Mouse (Mus musculus) stomach, postnatal 0 days (tissue): ENCODE results near the gene Dcp1b.

Experiments used
- CTCF ChIP-seq: IDR thresholded peaks from 2 replicates; pipeline ENCODE4 v1.5.1; 2016; ENCODE audit warnings: antibody characterized with exemption, low read depth, mild to moderate bottlenecking, moderate library complexity
- EP300 ChIP-seq: optimal IDR thresholded peaks from 2 replicates; pipeline ENCODE3; 2016; ENCODE audit warnings: antibody characterized with exemption

DNA sequence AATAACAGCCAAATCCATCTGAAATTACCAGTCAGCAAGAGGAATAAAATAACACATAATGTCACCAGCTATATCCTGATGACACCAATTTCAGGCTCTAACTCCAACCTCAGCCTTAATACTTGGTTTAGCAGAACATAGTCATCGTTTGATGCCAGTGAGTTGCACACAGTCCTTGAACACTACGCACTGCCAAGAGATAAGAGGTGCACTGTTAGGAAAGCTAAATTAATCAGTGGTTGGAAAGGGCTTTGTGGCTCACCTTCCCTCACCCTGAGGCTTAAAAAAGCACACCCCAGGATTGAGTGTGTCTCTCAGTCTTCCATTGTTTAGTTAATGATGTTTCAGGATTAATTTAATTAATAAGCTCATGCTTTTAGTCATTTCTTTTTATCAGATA is 5.1 kb downstream of the Dcp1b start:
- TF ChIP-seq EP300 (no peak), CTCF (no peak)
